Mouse (Mus musculus) stomach, embryonic 14.5 days (tissue): ENCODE measurements at regions not wholly inside any gene's neighbourhood (a gene's known extent, or its start where the extent isn't known, plus 50 kb on each side); places are given as distances from the start of the nearest gene placed in this dataset.

Experiments
- ATAC-seq: fragments of 200-750 bp; cut with Nextera tagmentation; 2 replicates; pipeline ENCODE4 v1.8.0; 2017; ENCODE audit warnings: low read depth, moderate TSS enrichment; ENCODE audit not compliant: insufficient number of reproducible peaks, insufficient read depth, low FRiP score
- H3K27ac ChIP-seq: fragments of 300-500 bp; sonication (generic); 2 replicates; pipeline ENCODE4 v1.5.1; 2014; ENCODE audit warnings: mild to moderate bottlenecking, low read length, moderate library complexity, mixed read lengths
- H3K27me3 ChIP-seq: fragments of 300-500 bp; sonication (generic); 2 replicates; pipeline ENCODE4 v1.6.1; 2014; ENCODE audit warnings: low read length, control low read depth, mixed read lengths; ENCODE audit not compliant: control insufficient read depth, insufficient read depth
- H3K36me3 ChIP-seq: fragments of 300-500 bp; sonication (generic); 2 replicates; pipeline ENCODE4 v1.6.1; 2014; ENCODE audit warnings: mild to moderate bottlenecking, control low read depth, low read length, moderate library complexity, mixed read lengths; ENCODE audit not compliant: control insufficient read depth, insufficient read depth
- H3K4me1 ChIP-seq: fragments of 300-500 bp; sonication (generic); 2 replicates; pipeline ENCODE4 v1.6.1; 2014; ENCODE audit warnings: low read length, control low read depth, mixed read lengths; ENCODE audit not compliant: control insufficient read depth, insufficient read depth
- H3K4me2 ChIP-seq: fragments of 300-500 bp; sonication (generic); replicated peaks from 2 replicates; pipeline ENCODE4 v1.6.1; 2014; ENCODE audit warnings: low read depth, low read length, control low read depth
- H3K4me3 ChIP-seq: fragments of 300-500 bp; sonication (generic); 2 replicates; pipeline ENCODE4 v1.5.1; 2014; ENCODE audit warnings: low read depth, low read length, control low read depth
- H3K9ac ChIP-seq: fragments of 300-500 bp; sonication (generic); replicated peaks from 2 replicates; pipeline ENCODE4 v1.6.1; 2014; ENCODE audit warnings: low read depth, mild to moderate bottlenecking, control low read depth, low read length, moderate library complexity, mixed read lengths
- H3K9me3 ChIP-seq: fragments of 300-500 bp; sonication (generic); 2 replicates; pipeline ENCODE4 v1.6.1; 2016; ENCODE audit warnings: low read depth, low read length, control low read depth; ENCODE audit not compliant: control insufficient read depth
- WGBS: fragments of 180-500 bp; shearing (Covaris S2); extraction: QIAGEN DNeasy Blood & Tissue Kit; methylation state at CpG from one replicate; pipeline ENCODE4 v1.1.7; 2014; 5-methylcytosine and 5-hydroxymethylcytosine counted together

GRCm38 (mm10) chr5:101596996-101597395, 67.8 kb downstream of the Nkx6-1 start:
- Histone ChIP-seq H3K4me1 (no peaks in the 10 kb centered on the region), H3K36me3 (no peaks in the 10 kb centered on the region), H3K9ac (no peak overlapping the region), H3K4me3 (no peak overlapping the region), H3K27ac (no peak overlapping the region), H3K9me3 (no peaks in the 10 kb centered on the region), H3K27me3 (no peaks in the 10 kb centered on the region), H3K4me2 (no peak overlapping the region)
- ATAC-seq, result no peak
- 89% methylated on average over 9 of the region's 9 CpGs for WGBS

GRCm38 (mm10) chr5:101591236-101591635, 73.6 kb downstream of the Nkx6-1 start:
- Histone ChIP-seq H3K4me2 (no peak overlapping the region), H3K4me1 (no peaks in the 10 kb centered on the region), H3K27ac (no peak overlapping the region), H3K36me3 (no peaks in the 10 kb centered on the region), H3K9me3 (no peaks in the 10 kb centered on the region), H3K9ac (no peak overlapping the region), H3K27me3 (no peaks in the 10 kb centered on the region), H3K4me3 (no peak overlapping the region)
- WGBS, result 58% methylated on average over 5 of the region's 5 CpGs
- no peak for ATAC-seq

GRCm38 (mm10) chr5:101590341-101591124, 74.3 kb downstream of the Nkx6-1 start:
- Histone ChIP-seq H3K4me2 (no peak overlapping the region), H3K9ac (no peak overlapping the region), H3K4me3 (no peak overlapping the region), H3K27ac (no peak overlapping the region), H3K36me3 (no peaks in the 10 kb centered on the region), H3K9me3 (no peaks in the 10 kb centered on the region), H3K4me1 (no peaks in the 10 kb centered on the region), H3K27me3 (no peaks in the 10 kb centered on the region)
- no peak for ATAC-seq
- WGBS, result 43% methylated on average over 13 of the region's 13 CpGs

DNA sequence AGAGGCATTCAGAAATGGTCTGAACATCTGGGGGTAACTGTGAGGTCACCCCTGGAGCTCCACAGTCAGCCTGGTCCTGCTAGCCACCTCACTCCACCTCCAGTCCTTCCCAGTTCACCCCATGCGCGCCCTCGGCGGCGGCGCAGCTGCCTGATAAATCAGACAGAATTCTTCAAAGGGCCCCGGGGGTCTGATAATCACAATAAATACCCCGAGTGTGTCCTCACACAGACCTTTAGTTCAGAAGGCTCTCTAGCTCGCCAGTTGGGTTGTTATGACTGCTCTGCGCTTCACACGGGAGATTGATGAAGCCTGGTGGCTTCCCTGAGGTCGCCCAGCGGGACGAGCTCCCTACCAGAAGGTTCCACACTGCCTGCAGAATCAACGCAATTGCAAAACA, 91.8 kb downstream of the Nkx6-1 start:
- ATAC-seq, result no peak
- WGBS, result 47% methylated on average over 15 of the region's 15 CpGs
- H3K4me3 ChIP-seq, result no peak overlapping the region
- no peaks in the 10 kb centered on the region for H3K9me3 ChIP-seq
- no peak overlapping the region for H3K27ac ChIP-seq
- no peaks in the 10 kb centered on the region for H3K36me3 ChIP-seq
- H3K4me2 ChIP-seq, result no peak overlapping the region
- no peaks in the 10 kb centered on the region for H3K27me3 ChIP-seq
- no peaks in the 10 kb centered on the region; the same call in 1 of the 2 replicates for H3K4me1 ChIP-seq
- no peak overlapping the region for H3K9ac ChIP-seq

DNA sequence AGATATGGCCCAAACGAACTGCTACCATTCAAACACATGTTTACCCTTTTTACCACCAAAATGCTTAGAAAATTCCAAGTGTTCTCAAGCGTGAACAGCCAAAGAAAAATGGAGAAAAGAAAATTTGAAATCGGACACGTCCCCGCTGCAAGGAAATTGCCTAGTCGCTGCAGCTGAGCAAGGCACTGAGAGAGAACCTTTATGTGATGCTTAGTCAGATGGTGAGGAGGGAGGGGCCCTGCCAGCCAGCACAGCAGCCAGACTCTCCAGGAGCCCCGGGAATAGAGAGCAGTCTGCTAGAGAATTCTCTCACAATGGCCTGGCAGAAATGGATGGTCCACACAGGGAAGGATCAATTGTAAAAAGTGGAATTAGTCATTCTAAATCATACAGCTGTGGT, 99.0 kb downstream of the Nkx6-1 start:
- 48% methylated on average over 7 of the region's 7 CpGs for WGBS
- no peak overlapping the region for H3K4me2 ChIP-seq
- no peak for ATAC-seq
- H3K4me3 ChIP-seq, result no peak overlapping the region
- no peaks in the 10 kb centered on the region; the same call in 1 of the 2 replicates for H3K4me1 ChIP-seq
- H3K27ac ChIP-seq, result no peak overlapping the region
- no peaks in the 10 kb centered on the region for H3K27me3 ChIP-seq
- H3K9ac ChIP-seq, result no peak overlapping the region
- H3K36me3 ChIP-seq, result no peaks in the 10 kb centered on the region
- no peaks in the 10 kb centered on the region for H3K9me3 ChIP-seq

- H3K4me1 ChIP-seq, result no peaks in the 10 kb centered on the region
- H3K36me3 ChIP-seq, result no peaks in the 10 kb centered on the region
- no peak for ATAC-seq
- no peak overlapping the region for H3K4me2 ChIP-seq
- no peak overlapping the region for H3K27ac ChIP-seq
- no peaks in the 10 kb centered on the region for H3K27me3 ChIP-seq
- H3K9ac ChIP-seq, result no peak overlapping the region
- H3K4me3 ChIP-seq, result no peak overlapping the region
- H3K9me3 ChIP-seq, result no peaks in the 10 kb centered on the region
These were observed 104.4 kb downstream of the Nkx6-1 start for GRCm38 (mm10) chr5:101560366-101560765.

GRCm38 (mm10) chr5:101558279-101558987, 106.4 kb downstream of the Nkx6-1 start:
- Histone ChIP-seq H3K4me1 (no peaks in the 10 kb centered on the region), H3K27ac (no peak overlapping the region), H3K9me3 (no peaks in the 10 kb centered on the region), H3K36me3 (no peaks in the 10 kb centered on the region), H3K9ac (no peak overlapping the region), H3K4me2 (no peak overlapping the region), H3K27me3 (no peaks in the 10 kb centered on the region), H3K4me3 (no peak overlapping the region)
- WGBS, result 41% methylated on average over 13 of the region's 13 CpGs
- no peak for ATAC-seq

GRCm38 (mm10) chr5:101557156-101557555, 107.6 kb downstream of the Nkx6-1 start:
- WGBS, result 93% methylated on average over 3 of the region's 3 CpGs
- no peak overlapping the region for H3K4me2 ChIP-seq
- no peak overlapping the region for H3K4me3 ChIP-seq
- no peak overlapping the region for H3K9ac ChIP-seq
- H3K36me3 ChIP-seq, result no peaks in the 10 kb centered on the region
- H3K27ac ChIP-seq, result no peak overlapping the region
- no peak for ATAC-seq
- no peaks in the 10 kb centered on the region for H3K27me3 ChIP-seq
- H3K9me3 ChIP-seq, result no peaks in the 10 kb centered on the region
- H3K4me1 ChIP-seq, result no peaks in the 10 kb centered on the region
